Mouse (Mus musculus) frontal cortex, adult 2 months (tissue): ENCODE measurements at regions not wholly inside any gene's neighbourhood (a gene's known extent, or its start where the extent isn't known, plus 50 kb on each side); places are given as distances from the start of the nearest gene placed in this dataset.

ENCODE experiments used
- DNase-seq, 2 experiments: peaks; one replicate each; pipeline ENCODE4 v3.0.0; 2022; ENCODE audit warnings: low spot score in 1 of 2; ENCODE audit errors: extremely low spot score in 1 of 2

DNA sequence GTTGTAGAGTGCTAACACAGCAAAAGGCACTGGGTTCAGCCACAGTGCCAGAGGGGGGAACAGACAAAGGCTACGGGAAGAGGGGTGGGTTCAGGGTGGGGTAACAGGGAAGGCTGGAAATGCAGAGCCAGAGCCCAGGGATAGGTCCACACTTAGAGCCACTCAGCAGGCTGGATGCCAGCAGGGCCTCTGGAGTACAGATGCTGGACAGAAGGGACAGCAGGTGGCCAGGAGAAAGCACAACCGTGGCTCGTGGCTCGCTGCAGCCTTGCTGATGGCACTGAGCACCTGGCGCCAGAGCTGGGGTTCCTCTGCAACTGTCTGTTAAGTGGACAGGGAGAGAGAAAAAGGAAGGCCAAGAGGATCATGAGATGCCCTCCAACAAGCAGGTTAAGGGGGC, 174.2 kb downstream of the Mroh4 start:
- no peak for DNase-seq

DNA sequence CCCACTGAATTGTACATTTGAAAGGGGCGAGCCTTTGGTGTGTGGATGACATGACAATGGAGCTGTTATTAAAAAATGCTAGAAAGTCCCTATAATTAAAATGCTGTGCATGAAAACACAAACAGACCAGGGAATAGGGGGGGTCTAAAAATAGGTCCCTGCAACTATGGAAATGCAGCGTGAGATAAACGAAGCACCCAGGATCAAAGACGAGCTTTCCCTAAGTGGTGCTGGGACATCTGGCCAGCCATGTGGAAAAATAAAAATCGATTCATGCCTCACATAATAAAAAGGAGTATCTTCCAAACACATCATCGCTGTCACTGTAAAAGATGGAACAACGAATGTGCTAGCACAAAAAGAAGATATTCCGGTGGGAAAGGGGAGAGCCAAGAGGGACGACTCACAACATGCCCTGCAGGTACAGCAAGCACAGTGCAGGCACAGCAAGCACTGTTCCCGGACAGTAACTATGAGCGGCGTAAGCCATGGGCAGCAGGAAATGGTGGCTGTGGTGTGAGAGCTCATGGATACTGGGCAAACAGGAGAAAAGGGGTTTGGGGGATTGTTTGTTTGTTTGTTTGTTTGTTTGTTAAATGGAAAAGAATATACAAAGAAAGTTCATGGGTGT, 176.7 kb downstream of the Mroh4 start:
- no peak for DNase-seq

DNA sequence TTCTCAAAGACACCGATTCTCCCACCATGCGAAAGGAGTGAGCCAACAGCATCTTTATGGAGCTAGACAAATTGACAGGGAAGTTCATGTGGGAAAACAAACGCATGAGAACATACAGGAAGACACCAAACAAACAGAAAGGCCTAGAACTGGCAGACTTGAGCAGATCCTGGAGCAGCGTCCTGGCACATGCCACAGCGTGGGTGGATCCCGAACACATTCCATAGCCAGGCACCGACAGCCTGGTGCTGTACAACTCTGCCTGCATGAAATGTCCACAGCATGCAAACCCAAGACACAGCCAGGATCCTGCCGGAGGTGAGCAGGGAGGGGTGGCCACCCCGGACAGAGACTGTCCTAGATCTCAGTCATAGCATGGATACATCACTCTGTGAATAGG, 177.2 kb downstream of the Mroh4 start:
- DNase-seq = peak in 1 of 2 experiments; percentile 50

DNA sequence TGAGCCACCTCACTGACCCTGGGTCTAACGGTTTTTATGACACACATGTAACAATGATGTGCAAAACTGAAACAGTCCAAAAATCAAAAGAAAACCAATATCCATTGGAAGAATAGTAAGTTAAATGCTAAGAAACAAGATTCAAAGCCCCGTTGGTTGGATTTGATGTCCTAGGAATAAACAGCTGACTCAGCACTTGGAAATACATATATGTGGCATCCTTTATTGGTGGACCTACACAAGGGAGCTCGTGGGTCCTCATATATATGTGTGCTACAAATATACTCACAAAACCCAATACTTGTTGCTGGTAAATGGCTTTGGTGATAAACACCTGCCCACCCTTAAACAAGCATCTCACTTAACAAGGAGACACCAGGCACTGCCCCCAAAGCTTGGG, 178.2 kb downstream of the Mroh4 start:
- no peak for DNase-seq

DNA sequence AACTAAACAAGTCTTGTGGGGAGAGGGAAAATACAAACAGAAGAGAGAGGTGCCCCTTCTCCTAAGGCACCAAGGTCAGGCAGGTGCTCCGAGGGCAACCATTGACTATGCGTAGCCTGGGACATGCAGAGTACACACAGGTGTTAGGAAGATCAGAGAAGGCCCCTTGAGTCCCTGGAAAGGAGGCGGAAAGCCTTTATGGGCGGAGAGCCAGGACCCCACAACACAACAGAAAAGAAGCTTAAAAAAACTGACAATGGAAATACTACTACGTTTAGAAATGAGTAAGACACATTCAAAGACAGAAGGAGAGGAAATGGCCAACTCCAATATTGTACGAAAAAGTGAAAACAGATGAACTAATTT, 179.5 kb downstream of the Mroh4 start:
- DNase-seq = no peak

DNA sequence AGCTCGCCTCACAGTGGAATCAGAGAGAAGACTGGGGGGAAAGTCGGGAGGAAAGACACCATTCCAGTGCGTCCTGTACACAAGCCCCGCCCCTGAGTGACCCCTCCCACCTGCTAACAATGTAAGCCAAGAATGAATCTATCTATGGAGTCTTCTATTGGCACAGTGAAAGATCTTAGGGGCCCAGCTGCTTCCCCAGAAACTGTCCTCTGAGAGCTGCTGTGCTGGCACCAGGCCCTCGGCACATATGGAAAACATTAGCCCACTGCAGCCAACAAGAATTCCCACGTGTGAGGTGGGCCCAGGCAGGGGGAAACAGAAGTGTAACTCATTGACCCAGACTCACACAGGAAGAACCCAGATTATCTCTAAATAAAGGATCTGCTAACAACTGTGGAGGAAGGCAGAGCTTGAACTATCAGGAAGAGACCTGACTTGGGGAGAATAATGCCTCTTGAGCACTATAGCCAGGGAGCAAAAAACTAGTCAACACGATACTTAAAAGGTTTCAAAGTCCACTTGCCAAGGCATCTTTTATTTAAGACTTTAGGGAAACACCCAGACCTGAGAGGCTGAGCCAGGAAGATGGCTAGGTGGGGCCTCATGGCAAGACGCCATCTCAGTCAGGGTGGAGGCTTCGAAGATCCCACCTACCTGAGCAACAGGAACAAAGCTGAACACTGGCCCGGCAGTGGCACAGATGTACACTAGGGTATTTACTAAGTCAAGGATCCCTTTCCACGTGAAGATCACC, 180.1 kb downstream of the Mroh4 start:
- no peak for DNase-seq

DNA sequence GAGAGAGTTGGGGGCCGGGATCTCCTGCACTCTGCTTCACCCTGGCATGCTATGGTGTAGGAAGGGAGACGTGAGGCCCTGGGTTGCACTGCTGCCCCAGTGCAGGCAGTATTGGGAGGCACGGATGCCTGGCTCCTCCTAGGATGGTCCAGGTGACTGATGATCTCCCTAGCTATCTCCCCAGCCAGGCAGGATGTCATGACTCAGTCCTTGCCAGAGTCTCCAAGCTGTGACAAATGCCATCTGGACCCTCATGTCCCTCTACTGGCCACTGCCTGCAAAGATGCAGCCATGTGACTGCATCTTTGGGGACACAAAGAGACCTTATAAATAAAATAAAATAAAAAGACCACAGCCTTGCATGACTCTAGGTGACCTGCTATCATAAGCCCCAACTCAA, 181.6 kb downstream of the Mroh4 start:
- DNase-seq = no peak

DNA sequence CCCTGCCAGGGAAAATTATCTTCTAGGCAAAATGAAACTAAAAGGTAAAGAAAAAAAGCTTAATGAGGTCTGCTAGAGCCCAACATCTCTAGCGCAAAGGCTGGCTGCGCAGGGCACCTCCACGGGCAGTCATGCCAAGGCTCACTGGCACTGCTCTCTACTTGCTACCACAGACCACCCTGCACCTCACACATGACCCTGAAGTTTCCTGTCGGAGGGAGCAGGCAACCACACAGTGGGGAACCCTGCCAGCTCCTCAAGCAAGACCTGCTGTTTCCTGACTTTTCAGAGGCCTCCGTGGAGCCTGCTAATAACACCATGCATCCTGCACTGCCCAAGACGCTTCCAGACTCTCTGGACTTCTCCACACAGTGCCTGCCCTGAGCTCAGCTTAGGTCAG, 182.3 kb downstream of the Mroh4 start:
- DNase-seq = no peak

DNA sequence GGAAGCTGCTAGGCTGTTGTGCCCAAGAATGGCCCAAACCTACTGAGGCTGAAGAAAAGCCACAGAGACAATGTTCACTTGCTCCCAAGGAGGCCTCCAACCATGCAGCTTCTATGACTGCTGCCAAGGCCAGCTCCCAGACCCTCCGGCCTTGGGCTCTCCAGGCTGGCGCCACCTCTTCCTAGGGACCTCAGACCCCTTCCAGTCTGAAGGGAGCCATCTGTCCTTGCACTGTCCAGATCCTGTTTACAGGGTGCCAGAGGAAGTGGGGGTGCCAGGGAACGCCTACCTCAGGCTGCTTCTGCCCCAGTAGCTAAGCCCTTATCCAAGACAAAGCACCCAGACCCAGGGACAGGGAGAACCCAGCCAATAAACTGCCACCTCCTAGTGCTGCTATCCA, 183.7 kb downstream of the Mroh4 start:
- no peak for DNase-seq

DNA sequence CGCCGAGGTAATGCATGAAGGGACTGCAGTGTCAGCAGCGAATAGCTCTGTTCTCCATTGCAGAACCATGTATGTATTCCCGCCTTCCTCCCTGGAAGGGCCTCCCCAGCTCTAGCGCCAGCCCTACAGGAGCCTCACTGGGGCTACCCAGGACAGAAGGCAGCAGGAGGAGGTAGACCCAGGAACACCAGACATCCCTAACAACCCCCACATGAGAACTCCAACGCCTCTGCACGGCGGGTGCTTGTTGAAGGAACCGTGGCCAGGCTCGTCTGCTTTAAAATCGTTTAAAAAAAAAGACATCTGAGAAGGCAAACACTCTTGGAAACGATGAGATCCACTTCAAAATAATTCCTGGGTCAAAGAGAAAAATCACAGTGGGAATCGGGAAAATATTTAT, 194.3 kb downstream of the Mroh4 start:
- DNase-seq = peak in 1 of 2 experiments; percentile 52

DNA sequence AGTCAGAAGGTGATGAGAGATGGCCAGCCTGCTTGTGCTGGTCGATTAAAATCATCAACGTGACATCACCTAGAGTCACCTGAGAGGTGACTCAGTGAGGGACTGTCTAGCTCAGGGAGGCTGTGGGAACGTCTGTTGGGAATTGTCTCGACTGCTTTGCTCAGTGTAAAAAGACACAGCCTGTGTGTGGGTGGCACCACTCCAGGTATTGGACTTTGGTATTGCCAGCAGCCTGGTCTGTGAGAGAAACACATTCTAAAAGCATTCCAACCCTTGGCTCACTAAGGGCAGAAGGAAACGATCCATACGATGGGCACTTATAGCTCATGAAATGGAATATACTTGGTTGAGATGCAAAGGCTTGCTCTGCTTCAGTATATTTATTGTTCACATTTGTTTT, 209.2 kb downstream of the Mroh4 start:
- no peak for DNase-seq

DNA sequence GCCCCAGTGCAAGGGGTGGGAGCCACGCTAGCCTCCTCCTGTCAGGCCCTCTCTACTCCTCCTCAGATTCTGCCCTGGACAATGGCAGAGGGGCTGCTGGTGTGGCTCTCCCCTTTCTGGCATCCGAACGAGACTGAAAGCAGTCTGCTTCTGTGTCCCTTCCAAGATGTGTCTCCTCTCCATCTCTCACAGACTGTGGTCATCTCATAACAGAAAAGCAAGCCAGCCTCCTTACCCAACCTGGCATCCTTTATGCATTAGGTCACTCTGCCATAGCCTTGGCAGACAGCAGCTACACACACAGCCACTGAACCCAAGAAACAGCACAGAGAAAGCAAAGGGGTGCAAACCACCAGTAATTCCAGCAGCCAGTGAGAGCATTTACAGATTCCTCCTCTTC, 213.2 kb downstream of the Mroh4 start:
- no peak for DNase-seq

DNA sequence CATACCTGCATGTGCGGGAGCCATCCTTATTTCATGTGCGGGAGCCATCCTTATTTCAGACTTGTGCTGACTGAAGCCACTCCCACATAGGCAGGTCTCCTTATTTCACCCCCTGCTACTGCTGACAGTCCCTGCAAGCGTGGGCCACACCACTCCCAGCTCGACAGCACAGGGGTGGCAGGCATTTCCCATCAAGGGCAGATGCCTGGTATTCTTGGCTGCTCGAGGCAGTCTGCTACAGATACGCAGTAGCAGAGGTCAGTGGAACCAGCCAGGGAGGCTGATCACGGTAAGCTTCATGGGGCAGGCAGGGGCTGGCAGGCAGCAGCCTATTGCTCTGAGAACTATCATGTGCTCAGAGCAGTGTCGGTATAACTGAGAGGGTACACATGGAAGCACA, 215.6 kb downstream of the Mroh4 start:
- no peak for DNase-seq

DNA sequence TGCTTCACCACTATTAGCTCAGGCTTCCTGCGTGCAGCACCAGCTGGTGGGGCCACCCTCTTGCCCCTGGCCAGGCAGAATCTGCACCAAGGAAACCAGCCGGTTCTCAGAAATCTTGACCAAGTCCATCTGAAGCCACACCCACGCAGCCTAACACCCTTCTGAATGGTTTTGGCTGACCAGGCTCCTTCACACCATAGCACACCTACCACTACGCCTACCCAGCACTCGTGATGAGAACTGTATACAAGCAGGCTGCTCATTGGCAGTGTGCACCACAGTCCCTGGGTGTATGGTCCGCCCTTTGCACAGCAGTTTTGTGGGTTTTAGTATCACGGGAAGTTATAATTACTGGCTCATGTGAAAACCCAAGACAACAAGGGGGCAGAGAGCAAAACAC, 217.5 kb downstream of the Mroh4 start:
- DNase-seq = peak; percentile 19 to 50

DNA sequence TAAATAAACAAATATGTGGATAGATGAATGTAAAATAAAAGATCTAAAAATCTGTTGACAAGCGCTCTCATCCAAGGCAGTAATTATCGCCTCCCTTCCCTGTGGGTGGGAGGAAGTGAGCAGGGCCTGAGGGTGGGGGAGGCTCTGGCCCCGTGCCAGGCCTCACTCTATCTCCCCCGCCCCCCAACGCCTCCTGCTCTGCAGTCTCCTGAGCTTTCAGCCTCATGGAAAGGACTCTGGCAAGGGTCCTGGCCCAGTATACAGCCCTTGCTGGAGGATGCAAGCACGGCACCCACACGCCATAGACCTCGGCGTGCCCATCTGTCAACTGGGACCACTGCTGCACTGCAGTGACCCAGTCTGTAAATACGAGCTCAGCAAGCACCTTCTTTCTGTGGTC, 222.9 kb downstream of the Mroh4 start:
- DNase-seq = peak in 1 of 2 experiments; percentile 61

DNA sequence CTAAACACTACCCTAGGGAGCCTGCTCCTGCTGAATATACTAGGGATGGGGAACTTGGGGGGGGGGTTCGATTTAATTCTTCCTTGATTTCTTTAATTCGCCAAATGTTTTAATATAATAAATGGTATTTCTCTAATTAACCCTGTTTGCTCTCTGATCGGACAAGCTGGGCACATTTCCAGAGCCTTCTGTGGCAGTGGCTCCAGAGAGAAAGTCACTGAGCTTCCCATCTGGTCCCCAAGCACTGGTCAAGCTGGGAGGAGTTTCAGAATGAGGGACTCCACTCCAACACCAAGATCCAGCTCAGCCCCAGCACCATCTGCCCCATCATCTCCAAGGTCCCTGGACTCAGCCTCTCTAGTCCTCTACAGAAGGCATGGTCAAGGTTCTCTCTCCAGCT, 223.9 kb downstream of the Mroh4 start:
- DNase-seq = no peak

DNA sequence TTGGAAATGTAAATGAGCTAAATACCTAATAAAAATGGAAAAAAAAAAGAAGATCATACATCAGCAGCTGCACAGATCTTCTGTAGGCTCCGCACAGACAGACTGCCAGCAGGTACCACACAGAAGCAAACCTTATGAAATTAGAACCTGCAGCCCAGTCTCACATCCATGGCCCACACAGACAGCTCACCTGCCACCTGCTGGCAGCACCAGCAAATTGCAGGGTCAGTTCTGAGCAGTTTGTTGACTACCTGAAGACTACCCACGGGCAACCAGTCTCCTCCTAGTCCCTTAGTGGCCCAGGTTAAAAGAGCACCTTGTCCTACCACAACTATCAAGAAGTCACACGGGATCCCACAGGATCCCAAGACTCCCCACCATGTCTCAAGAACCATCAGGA, 225.1 kb downstream of the Mroh4 start:
- DNase-seq = peak in 1 of 2 experiments; percentile 51

DNA sequence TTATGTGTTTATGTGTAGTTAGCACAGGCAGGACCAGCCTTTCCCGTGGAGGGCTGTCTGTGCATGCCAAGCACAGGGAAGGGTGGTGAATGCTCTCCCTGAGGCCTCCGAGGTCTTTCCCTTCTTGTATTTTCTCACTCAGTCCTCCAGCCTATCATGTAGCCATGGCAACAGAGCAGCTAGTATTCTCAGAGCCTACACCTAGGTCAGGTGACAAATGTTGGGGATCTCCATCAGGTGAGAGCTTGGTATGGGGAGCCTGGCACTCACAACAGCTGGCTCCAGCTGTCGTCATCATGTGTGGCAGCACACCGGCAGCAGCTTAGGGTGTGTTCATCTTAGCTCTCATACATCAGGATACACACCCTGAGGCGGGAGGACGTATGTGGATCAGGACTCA, 231.3 kb downstream of the Mroh4 start:
- no peak for DNase-seq

DNA sequence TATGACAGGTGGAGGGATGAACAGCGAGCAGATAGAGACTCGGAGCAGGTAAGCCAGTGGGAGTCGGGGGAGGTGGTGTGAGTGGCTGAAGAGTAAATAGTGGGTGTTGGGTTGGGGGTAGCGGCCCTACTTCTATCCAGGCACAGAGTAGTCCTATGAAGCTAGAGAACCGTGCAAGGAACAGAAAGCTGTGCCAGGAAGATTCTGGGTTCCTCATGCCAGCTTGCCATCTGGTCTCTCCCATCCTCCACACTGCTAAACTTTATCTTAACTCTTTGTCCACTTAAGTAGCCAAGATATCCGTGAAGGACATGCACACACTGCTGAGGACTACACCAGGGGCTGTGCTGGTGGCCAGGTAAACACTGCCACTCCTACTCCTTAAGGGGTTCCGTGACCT, 234.9 kb downstream of the Mroh4 start:
- DNase-seq = peak in 1 of 2 experiments; percentile 19

DNA sequence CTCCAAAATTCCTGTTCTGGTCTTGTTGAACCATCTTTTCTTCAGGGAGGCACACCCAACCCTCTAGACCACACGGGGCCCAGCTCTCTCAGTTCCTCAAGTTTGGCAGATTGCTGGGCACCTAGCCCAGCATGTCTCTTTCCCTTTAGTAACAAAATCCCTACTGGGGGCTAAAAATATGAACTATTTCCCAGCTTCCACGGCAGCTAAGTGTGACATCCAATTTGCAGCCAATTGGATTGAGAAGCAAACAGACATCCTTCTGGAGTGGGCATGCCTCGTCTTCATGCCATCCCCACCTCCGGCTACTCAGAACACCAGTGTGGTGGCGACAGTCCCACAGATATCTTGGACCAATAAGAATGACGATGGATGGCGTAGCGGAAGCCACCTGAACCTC, 240.1 kb downstream of the Mroh4 start:
- DNase-seq = peak; percentile 37 to 59

DNA sequence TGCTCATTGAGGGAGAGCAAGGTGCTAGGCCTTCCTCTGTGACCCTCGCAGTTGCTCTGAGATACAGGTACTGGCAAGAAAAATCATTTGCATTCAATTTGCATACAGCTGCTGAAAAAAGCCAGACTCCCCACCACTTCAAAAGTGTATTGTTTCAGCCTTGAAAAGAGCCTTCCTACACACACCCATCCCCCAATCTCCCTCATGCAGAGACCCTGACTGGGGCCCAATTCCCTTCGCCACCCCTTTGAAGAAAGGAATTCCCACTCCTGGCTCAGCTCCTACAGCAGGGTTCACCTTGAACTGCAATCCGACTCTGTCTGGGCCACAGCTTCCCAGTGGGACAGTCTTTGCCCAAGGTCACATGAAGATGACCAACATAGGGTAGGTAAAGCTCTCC, 248.6 kb downstream of the Mroh4 start:
- DNase-seq = no peak

DNA sequence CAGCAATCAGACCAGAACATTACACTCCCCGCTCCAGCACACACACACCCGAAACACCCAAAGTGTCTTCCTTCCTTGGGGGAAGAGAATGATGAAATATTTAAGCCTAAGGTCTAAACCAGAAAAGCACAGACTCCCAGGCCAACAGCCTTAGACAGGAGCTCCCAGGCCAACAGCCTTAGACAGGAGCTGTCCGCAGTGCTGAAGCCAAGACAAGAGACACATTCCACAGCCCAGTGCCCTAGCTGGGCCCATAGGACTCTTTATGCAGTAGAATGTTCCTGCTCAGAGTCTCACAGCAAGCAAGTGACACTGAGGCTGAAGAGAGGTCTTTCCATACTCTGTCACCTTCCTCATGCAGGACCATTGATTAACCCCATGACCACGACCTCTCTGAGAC, 253.6 kb downstream of the Mroh4 start:
- no peak for DNase-seq

DNA sequence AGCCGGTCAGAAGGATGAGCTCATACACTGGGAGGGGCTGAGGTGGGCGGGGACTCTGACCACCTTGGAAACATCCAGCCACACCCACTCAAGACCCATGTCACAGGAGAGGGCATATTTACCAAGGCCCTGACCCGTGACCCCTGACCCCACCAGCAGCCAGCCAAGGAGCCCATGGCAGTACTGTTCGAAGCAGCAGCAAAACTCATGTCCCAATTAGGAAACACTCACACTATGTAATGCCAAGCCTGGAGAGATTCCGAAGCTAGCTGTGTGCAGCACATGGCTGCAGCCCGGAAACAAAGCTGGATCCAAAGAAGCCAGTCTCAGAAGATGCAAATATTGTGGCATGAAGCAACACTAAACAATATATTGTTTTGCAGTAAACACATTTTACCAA, 256.8 kb downstream of the Mroh4 start:
- DNase-seq = no peak
